In the genomic region with DNA sequence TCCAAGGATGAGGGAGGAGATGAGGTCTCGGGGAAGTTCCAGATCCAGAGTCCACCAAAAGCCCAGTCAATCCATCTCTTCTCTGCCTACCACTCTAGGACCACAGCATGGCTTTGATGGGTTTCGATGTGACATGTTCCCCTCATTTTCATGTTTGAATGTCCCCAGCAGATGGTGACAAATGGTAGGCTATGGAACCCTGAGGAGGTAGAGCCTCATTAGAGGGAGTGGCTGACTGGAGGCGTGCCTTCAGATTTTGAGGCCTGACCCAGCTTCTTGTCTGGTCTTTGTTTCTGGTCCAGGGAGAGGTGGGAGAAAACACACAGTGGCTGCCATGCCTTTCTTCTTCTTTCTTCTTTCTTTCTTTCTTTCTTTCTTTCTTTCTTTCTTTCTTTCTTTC, we compare ENCODE assay signal across 12 mouse cellular contexts. TPM values are rescaled to one million over a fixed set of nuclear protein-coding genes. Genes with fewer than 3 reads are reported as not detected.
DNase-seq lines count a peak whose midpoint lies in the region; ATAC-seq and TF ChIP-seq lines count a peak whose summit lies in the region.
"Had no signal": no experiment of that assay in that cellular context is flagged by ENCODE, and none has a peak within 500 bp of the region (broad histone marks: within the 10 kb centered on the region; RNA-seq: fewer than 3 reads in every experiment).

No protein-coding gene starts in this region.

- H3K27ac ChIP-seq in hindbrain, postnatal 0 days: no peak overlapping the region
- no peak overlapping the region for H3K27ac ChIP-seq in hindbrain, embryonic 11.5 days (ENCODE audit: low read depth, low read length)
- H3K27ac ChIP-seq in thymus, adult 2 months (ENCODE audit: control insufficient read depth, insufficient read depth, low read length): no peak overlapping the region
- no peak overlapping the region for H3K27ac ChIP-seq in stomach, postnatal 0 days (replicated peaks)
- no peak overlapping the region for H3K27ac ChIP-seq in forebrain, embryonic 11.5 days (ENCODE audit: low read depth, low read length)
- H3K27ac ChIP-seq: hindbrain, embryonic 10.5 days had no signal

- no peak overlapping the region for H3K4me3 ChIP-seq in hindbrain, postnatal 0 days (ENCODE audit: low read length)
- H3K4me3 ChIP-seq in hindbrain, embryonic 11.5 days (ENCODE audit: low read depth, low read length): no peak overlapping the region
- no peak overlapping the region for H3K4me3 ChIP-seq in thymus, adult 2 months (ENCODE audit: control insufficient read depth, insufficient read depth, low read length)
- H3K4me3 ChIP-seq in stomach, postnatal 0 days (ENCODE audit: low read depth, low read length): no peak overlapping the region
- no peak overlapping the region for H3K4me3 ChIP-seq in forebrain, embryonic 11.5 days (ENCODE audit: low read depth, low read length)
- H3K4me3 ChIP-seq: hindbrain, embryonic 10.5 days had no signal

- TF ChIP-seq CTCF in hindbrain, postnatal 0 days (IDR thresholded peaks at IDR 0.05; ENCODE audit: low read depth): peak; percentile 32
- TF ChIP-seq CTCF in thymus, adult 2 months (IDR thresholded peaks at IDR 0.05; ENCODE audit: borderline replicate concordance, control insufficient read depth, extremely low read depth, insufficient read depth, low read length, poor library complexity): no peak
- peak; percentile 60 for TF ChIP-seq CTCF in stomach, postnatal 0 days (IDR thresholded peaks at IDR 0.05; ENCODE audit: low read depth)

- peak; percentile 10 for DNase-seq in hindbrain, postnatal 0 days (ENCODE audit: low spot score)
- no peak for DNase-seq in hindbrain, embryonic 11.5 days (ENCODE audit: low spot score)
- peak; percentile 9 for DNase-seq in thymus, postnatal 25 days
- no peak for DNase-seq in thymus, adult 2 months
- peak; percentile 14 for DNase-seq in kidney, adult 9 months
- DNase-seq in stomach, postnatal 0 days (ENCODE audit: low spot score): no peak
- DNase-seq in layer of hippocampus, adult 9-10 months (ENCODE audit: low spot score): no peak
- DNase-seq in forebrain, embryonic 11.5 days (ENCODE audit: low spot score): no peak
- DNase-seq: thymus, adult 18-20 months had no signal

- no peak for TF ChIP-seq POLR2A in thymus, adult 2 months (IDR thresholded peaks at IDR 0.05; ENCODE audit: control insufficient read depth, extremely low read depth, insufficient read depth, low read length, poor library complexity)

- no peaks in the 10 kb centered on the region for H3K9me3 ChIP-seq in hindbrain, postnatal 0 days (ENCODE audit: low read length)
- no peaks in the 10 kb centered on the region for H3K9me3 ChIP-seq in hindbrain, embryonic 11.5 days (ENCODE audit: control insufficient read depth, low read length)
- H3K9me3 ChIP-seq in stomach, postnatal 0 days (ENCODE audit: control insufficient read depth, low read length): no peaks in the 10 kb centered on the region
- H3K9me3 ChIP-seq in forebrain, embryonic 11.5 days (ENCODE audit: control insufficient read depth, low read length): no peaks in the 10 kb centered on the region
- H3K9me3 ChIP-seq: hindbrain, embryonic 10.5 days had no signal

- no peak for ATAC-seq in hindbrain, postnatal 0 days
- no peak for ATAC-seq in hindbrain, embryonic 11.5 days (ENCODE audit: low FRiP score)
- no peak for ATAC-seq in stomach, postnatal 0 days (ENCODE audit: low FRiP score, low TSS enrichment)
- ATAC-seq in forebrain, embryonic 11.5 days (replicated peaks; ENCODE audit: low FRiP score): no peak
- ATAC-seq: Patski had no signal

- WGBS in hindbrain, postnatal 0 days: 85% methylated on average over 3 of the region's 3 CpGs
- WGBS in hindbrain, embryonic 11.5 days: 72% methylated on average over 3 of the region's 3 CpGs
- WGBS in thymus, adult 2 months: 79% methylated on average over 3 of the region's 3 CpGs
- WGBS in stomach, postnatal 0 days: 74% methylated on average over 3 of the region's 3 CpGs
- WGBS in forebrain, embryonic 11.5 days: 84% methylated on average over 3 of the region's 3 CpGs

- H3K4me2 ChIP-seq in hindbrain, postnatal 0 days (ENCODE audit: low read depth, low read length): no peak overlapping the region
- no peak overlapping the region for H3K4me2 ChIP-seq in hindbrain, embryonic 11.5 days (replicated peaks; ENCODE audit: low read depth, low read length)
- no peak overlapping the region for H3K4me2 ChIP-seq in stomach, postnatal 0 days (replicated peaks; ENCODE audit: low read depth)
- H3K4me2 ChIP-seq in forebrain, embryonic 11.5 days (ENCODE audit: low read depth, low read length, severe bottlenecking): no peak overlapping the region

- H3K4me1 ChIP-seq in hindbrain, postnatal 0 days (ENCODE audit: insufficient read depth, low read length): no peaks in the 10 kb centered on the region
- no peaks in the 10 kb centered on the region for H3K4me1 ChIP-seq in hindbrain, embryonic 11.5 days (replicated peaks; ENCODE audit: control insufficient read depth, insufficient read depth, low read length)
- H3K4me1 ChIP-seq in thymus, adult 2 months (replicated peaks; ENCODE audit: control insufficient read depth, insufficient read depth, low read length): no peaks in the 10 kb centered on the region
- H3K4me1 ChIP-seq in stomach, postnatal 0 days (replicated peaks; ENCODE audit: control insufficient read depth, insufficient read depth): no peaks in the 10 kb centered on the region
- H3K4me1 ChIP-seq in forebrain, embryonic 11.5 days (replicated peaks; ENCODE audit: control insufficient read depth, insufficient read depth, low read length): no peaks in the 10 kb centered on the region
- H3K4me1 ChIP-seq: hindbrain, embryonic 10.5 days had no signal

- no peak overlapping the region for H3K9ac ChIP-seq in hindbrain, postnatal 0 days (replicated peaks; ENCODE audit: low read length)
- no peak overlapping the region for H3K9ac ChIP-seq in hindbrain, embryonic 11.5 days (ENCODE audit: low read depth, low read length)
- H3K9ac ChIP-seq in stomach, postnatal 0 days (ENCODE audit: low read length): no peak overlapping the region
- H3K9ac ChIP-seq in forebrain, embryonic 11.5 days (ENCODE audit: low read length): no peak overlapping the region

- no peaks in the 10 kb centered on the region for H3K36me3 ChIP-seq in hindbrain, postnatal 0 days (ENCODE audit: insufficient read depth, low read length)
- H3K36me3 ChIP-seq in hindbrain, embryonic 11.5 days (ENCODE audit: control insufficient read depth, insufficient read depth, low read length): no peaks in the 10 kb centered on the region
- H3K36me3 ChIP-seq in thymus, adult 2 months (ENCODE audit: control insufficient read depth, insufficient read depth, low read length): no peaks in the 10 kb centered on the region
- no peaks in the 10 kb centered on the region for H3K36me3 ChIP-seq in stomach, postnatal 0 days (ENCODE audit: control insufficient read depth, insufficient read depth, low read length)
- no peaks in the 10 kb centered on the region for H3K36me3 ChIP-seq in forebrain, embryonic 11.5 days (ENCODE audit: control insufficient read depth, insufficient read depth, low read length)
- H3K36me3 ChIP-seq: hindbrain, embryonic 10.5 days had no signal

- no peak for TF ChIP-seq EP300 in stomach, postnatal 0 days (optimal IDR thresholded peaks at IDR 0.05)

- H3K27me3 ChIP-seq in hindbrain, postnatal 0 days (ENCODE audit: insufficient read depth, low read length): no peaks in the 10 kb centered on the region
- H3K27me3 ChIP-seq in hindbrain, embryonic 11.5 days (ENCODE audit: control insufficient read depth, insufficient read depth, low read length): no peaks in the 10 kb centered on the region
- H3K27me3 ChIP-seq in thymus, adult 2 months (ENCODE audit: control insufficient read depth, insufficient read depth, low read length): no peaks in the 10 kb centered on the region
- no peaks in the 10 kb centered on the region for H3K27me3 ChIP-seq in stomach, postnatal 0 days (ENCODE audit: control insufficient read depth, insufficient read depth, low read length)
- no peaks in the 10 kb centered on the region for H3K27me3 ChIP-seq in forebrain, embryonic 11.5 days (ENCODE audit: control insufficient read depth, insufficient read depth, low read length)
- H3K27me3 ChIP-seq: Patski had no signal

RNA-seq across cellular contexts. Expression of gene Atg4a-ps, which starts 44.6 kb away (rescaled TPM):
- total RNA-seq in hindbrain, postnatal 0 days (2014; rRNA removed): 0.16 TPM in 1 of 2 replicates, not detected in the other
- 0.10 and 0.26 TPM in 2 replicates for polyA plus RNA-seq in hindbrain, postnatal 0 days (2015; fragmentation: Nextera tagmentation; extraction: Ambion mirVana)
- polyA plus RNA-seq in hindbrain, embryonic 11.5 days (2014; fragmentation: Nextera tagmentation; extraction: Ambion mirVana): 0.22 TPM in 1 of 2 replicates, not detected in the other
- not detected in 2 replicates for polyA plus RNA-seq in thymus, adult 2 months (2012; rRNA removed)
- 0.19 and 0.21 TPM in 2 replicates for polyA plus RNA-seq in stomach, postnatal 0 days (2015; fragmentation: Nextera tagmentation; extraction: Ambion mirVana)
- not detected in 2 replicates for polyA plus RNA-seq in forebrain, embryonic 11.5 days (2014; fragmentation: Nextera tagmentation; extraction: Ambion mirVana)

RNA-seq across cellular contexts. Expression of gene Olfml3, which starts 47.3 kb away (rescaled TPM):
- 7.7 and 10.8 TPM in 2 replicates for total RNA-seq in hindbrain, postnatal 0 days (2014; rRNA removed)
- 7.8 and 10.1 TPM in 2 replicates for polyA plus RNA-seq in hindbrain, postnatal 0 days (2015; fragmentation: Nextera tagmentation; extraction: Ambion mirVana)
- 12.4 and 13.3 TPM in 2 replicates for polyA plus RNA-seq in hindbrain, embryonic 11.5 days (2014; fragmentation: Nextera tagmentation; extraction: Ambion mirVana)
- polyA plus RNA-seq in thymus, adult 2 months (2012; rRNA removed): 4.2 and 6.1 TPM in 2 replicates
- 18.0 and 19.5 TPM in 2 replicates for polyA plus RNA-seq in stomach, postnatal 0 days (2015; fragmentation: Nextera tagmentation; extraction: Ambion mirVana)
- polyA plus RNA-seq in forebrain, embryonic 11.5 days (2014; fragmentation: Nextera tagmentation; extraction: Ambion mirVana): 6.4 and 8.7 TPM in 2 replicates

RNA-seq across cellular contexts. Expression of gene Gm10964, which starts 48.7 kb away (rescaled TPM):
- total RNA-seq in hindbrain, postnatal 0 days (2014; rRNA removed): not detected in 2 replicates
- polyA plus RNA-seq in hindbrain, postnatal 0 days (2015; fragmentation: Nextera tagmentation; extraction: Ambion mirVana): not detected in 2 replicates
- polyA plus RNA-seq in hindbrain, embryonic 11.5 days (2014; fragmentation: Nextera tagmentation; extraction: Ambion mirVana): not detected in 2 replicates
- not detected in 2 replicates for polyA plus RNA-seq in thymus, adult 2 months (2012; rRNA removed)
- not detected in 2 replicates for polyA plus RNA-seq in stomach, postnatal 0 days (2015; fragmentation: Nextera tagmentation; extraction: Ambion mirVana)
- polyA plus RNA-seq in forebrain, embryonic 11.5 days (2014; fragmentation: Nextera tagmentation; extraction: Ambion mirVana): not detected in 2 replicates
- total RNA-seq: left cerebral cortex, postnatal 36 days had no signal
- polyA plus RNA-seq: hindbrain, embryonic 10.5 days; Patski had no signal

Comparison
In these comparisons a context has a peak if more than half of its experiments do, and no peak if none do; other contexts are left out.
1. DNase-seq: peak in hindbrain, postnatal 0 days (single experiment), thymus, postnatal 25 days (single experiment) and kidney, adult 9 months (single experiment); none in hindbrain, embryonic 11.5 days (single experiment), thymus, adult 2 months (single experiment), stomach, postnatal 0 days (single experiment), layer of hippocampus, adult 9-10 months (single experiment) and forebrain, embryonic 11.5 days (single experiment).